In genomic region chr10:62486618-62487415, GRCm38 (mm10) we compare ENCODE assay signal across 8 mouse cellular contexts. TPM values are rescaled to one million over a fixed set of nuclear protein-coding genes. Genes with fewer than 3 reads are reported as not detected.
DNase-seq lines count a peak whose midpoint lies in the region; ATAC-seq lines count a peak whose summit lies in the region.

Gene Vps26a (minus strand): TSS chr10:62486805.

- H3K9me3 ChIP-seq in hindbrain, embryonic 11.5 days (ENCODE audit: control insufficient read depth, low read length): no peaks in the 10 kb centered on the region

- DNase-seq in Muller cell, postnatal 12 days (ENCODE audit: inconsistent ontology term): peak; percentile 100
- peak; percentile 99 for DNase-seq in cerebellum, adult 9-11 months
- peak; percentile 98 for DNase-seq in frontal cortex, adult 2 months (ENCODE audit: extremely low spot score in 1 of 2, low spot score in 1 of 2)
- DNase-seq in hindbrain, embryonic 11.5 days (ENCODE audit: low spot score): peak; percentile 99
- peak; percentile 98 for DNase-seq in layer of hippocampus, postnatal 10 days (ENCODE audit: low spot score in 2 of 2)
- DNase-seq in lung, postnatal 10 days: peak; percentile 100
- DNase-seq in ovary, postnatal 36 days (ENCODE audit: low spot score): peak; percentile 99
- DNase-seq in thymus, postnatal 25 days: peak; percentile 99

- H3K27ac ChIP-seq in hindbrain, embryonic 11.5 days (ENCODE audit: low read depth, low read length): peak within 1 kb of the TSS; percentile 71; the same call in 1 of the 2 replicates

- H3K36me3 ChIP-seq in hindbrain, embryonic 11.5 days (ENCODE audit: control insufficient read depth, insufficient read depth, low read length): no peaks in the 10 kb centered on the region

- no peaks in the 10 kb centered on the region for H3K4me1 ChIP-seq in hindbrain, embryonic 11.5 days (replicated peaks; ENCODE audit: control insufficient read depth, insufficient read depth, low read length)

- ATAC-seq in hindbrain, embryonic 11.5 days (ENCODE audit: low FRiP score): peak; percentile 94

- H3K27me3 ChIP-seq in hindbrain, embryonic 11.5 days (ENCODE audit: control insufficient read depth, insufficient read depth, low read length): no peaks in the 10 kb centered on the region

- H3K4me3 ChIP-seq in hindbrain, embryonic 11.5 days (ENCODE audit: low read depth, low read length): peak within 1 kb of the TSS; percentile 69

- H3K9ac ChIP-seq in hindbrain, embryonic 11.5 days (ENCODE audit: low read depth, low read length): peak within 1 kb of the TSS; percentile 80

- under 1% methylated on average over 56 of the region's 59 CpGs for WGBS in hindbrain, embryonic 11.5 days

- peak within 1 kb of the TSS; percentile 70 for H3K4me2 ChIP-seq in hindbrain, embryonic 11.5 days (replicated peaks; ENCODE audit: low read depth, low read length)

RNA-seq across cellular contexts. Expression of gene Vps26a, which starts in this region (rescaled TPM):
- 37.0 and 41.5 TPM in 2 replicates for polyA plus RNA-seq in frontal cortex, adult 2 months (2012; rRNA removed)
- polyA plus RNA-seq in hindbrain, embryonic 11.5 days (2014; fragmentation: Nextera tagmentation; extraction: Ambion mirVana): 91.4 and 109 TPM in 2 replicates
- 10 to 100 TPM; 37.2 to 41.1 TPM for total RNA-seq in layer of hippocampus, postnatal 10 days (2021)

Comparison
In these comparisons a context has a peak if more than half of its experiments do, and no peak if none do; other contexts are left out.
1. Peak in every context shown above with its lines: DNase-seq, ATAC-seq, H3K4me3 ChIP-seq and H3K27ac ChIP-seq.